ENCODE assay signal across 20 mouse cellular contexts in genomic region chr4:57511734-57512133, GRCm38 (mm10). TPM values are rescaled to one million over a fixed set of nuclear protein-coding genes. Genes with fewer than 3 reads are reported as not detected.
DNase-seq lines count a peak whose midpoint lies in the region; ATAC-seq and TF ChIP-seq lines count a peak whose summit lies in the region.
"Had no signal": no experiment of that assay in that cellular context is flagged by ENCODE, and none has a peak within 500 bp of the region (broad histone marks: within the 10 kb centered on the region; RNA-seq: fewer than 3 reads in every experiment).

No protein-coding gene starts in this region.

- peak; percentile 16 to 50 for DNase-seq in kidney, adult 8-10 months
- DNase-seq in kidney, postnatal 25 days = no peak
- DNase-seq in liver, adult 2 months (ENCODE audit: extremely low read depth, low read depth, low spot score) = peak; percentile 98
- DNase-seq in embryo, embryonic 10.5 days (ENCODE audit: low spot score) = no peak
- DNase-seq: adrenal gland, adult 2 months; adrenal gland, postnatal 25 days; cerebellum, adult 2 months; cerebellum, postnatal 10 days; gastrocnemius, postnatal 36 days; heart, adult 18-20 months; heart, postnatal 14 days had no signal

- no peaks in the 10 kb centered on the region for H3K79me2 ChIP-seq in liver, adult 2 months (ENCODE audit: control insufficient read depth, insufficient read depth, low read length)

- peaks cover 19% of the 10 kb centered on the region for H3K4me1 ChIP-seq in liver, adult 2 months (ENCODE audit: control insufficient read depth, insufficient read depth, low read length)
- H3K4me1 ChIP-seq in liver, embryonic 12.5 days = no peaks in the 10 kb centered on the region
- no peaks in the 10 kb centered on the region for H3K4me1 ChIP-seq in intestine, postnatal 0 days (replicated peaks; ENCODE audit: control insufficient read depth, insufficient read depth, low read length)
- H3K4me1 ChIP-seq: forebrain, embryonic 15.5 days; hindbrain, embryonic 10.5 days had no signal

- WGBS in liver, adult 2 months = 20% methylated on average over 1 of the region's 1 CpGs
- 67% methylated on average over 1 of the region's 1 CpGs for WGBS in liver, embryonic 12.5 days (ENCODE audit: insufficient replicate concordance)
- 69% methylated on average over 1 of the region's 1 CpGs for WGBS in intestine, postnatal 0 days

- no peaks in the 10 kb centered on the region for H3K36me3 ChIP-seq in liver, adult 2 months (ENCODE audit: control insufficient read depth, insufficient read depth, low read length)
- H3K36me3 ChIP-seq in liver, embryonic 12.5 days = no peaks in the 10 kb centered on the region
- no peaks in the 10 kb centered on the region for H3K36me3 ChIP-seq in intestine, postnatal 0 days (ENCODE audit: control insufficient read depth, insufficient read depth)
- H3K36me3 ChIP-seq: embryonic facial prominence, embryonic 12.5 days; forebrain, embryonic 15.5 days; heart, embryonic 15.5 days; hindbrain, embryonic 10.5 days had no signal

- no peak for TF ChIP-seq CTCF in liver, adult 2 months (IDR thresholded peaks at IDR 0.05; ENCODE audit: low read depth, low read length)
- no peak for TF ChIP-seq CTCF in intestine, postnatal 0 days (IDR thresholded peaks at IDR 0.05; ENCODE audit: low read depth)

- H3K4me3 ChIP-seq in liver, adult 2 months (ENCODE audit: insufficient read depth, low read depth, low read length) = no peak overlapping the region
- H3K4me3 ChIP-seq in liver, embryonic 12.5 days = no peak overlapping the region
- no peak overlapping the region for H3K4me3 ChIP-seq in intestine, postnatal 0 days (ENCODE audit: low read depth, low read length)
- H3K4me3 ChIP-seq: embryonic facial prominence, embryonic 12.5 days; forebrain, embryonic 15.5 days; heart, embryonic 15.5 days; hindbrain, embryonic 10.5 days had no signal

- no peak overlapping the region for H3K4me2 ChIP-seq in liver, embryonic 12.5 days
- no peak overlapping the region for H3K4me2 ChIP-seq in intestine, postnatal 0 days (replicated peaks; ENCODE audit: low read depth)
- H3K4me2 ChIP-seq: embryonic facial prominence, embryonic 12.5 days; forebrain, embryonic 15.5 days; heart, embryonic 11.5 days; heart, embryonic 15.5 days; hindbrain, embryonic 14.5 days had no signal

- no peak overlapping the region for H3K9ac ChIP-seq in liver, adult 2 months (ENCODE audit: low read depth, low read length)
- H3K9ac ChIP-seq in liver, embryonic 12.5 days = no peak overlapping the region
- H3K9ac ChIP-seq in intestine, postnatal 0 days (ENCODE audit: low read depth, low read length) = no peak overlapping the region
- H3K9ac ChIP-seq: embryonic facial prominence, embryonic 12.5 days; forebrain, embryonic 15.5 days; heart, embryonic 15.5 days; hindbrain, embryonic 14.5 days had no signal

- H3K9me3 ChIP-seq in liver, embryonic 12.5 days (replicated peaks) = no peaks in the 10 kb centered on the region
- no peaks in the 10 kb centered on the region for H3K9me3 ChIP-seq in intestine, postnatal 0 days (ENCODE audit: control insufficient read depth)
- H3K9me3 ChIP-seq: embryonic facial prominence, embryonic 12.5 days; forebrain, embryonic 15.5 days; heart, embryonic 15.5 days; hindbrain, embryonic 10.5 days had no signal

- no peak for TF ChIP-seq POLR2A in liver, adult 2 months (IDR thresholded peaks at IDR 0.05; ENCODE audit: extremely low read depth, insufficient read depth, low read length)

- no peak for ATAC-seq in liver, embryonic 12.5 days
- ATAC-seq in intestine, postnatal 0 days = peak; percentile 79; the same call in 1 of the 2 replicates
- ATAC-seq: forebrain, embryonic 15.5 days had no signal

- H3K27me3 ChIP-seq in liver, adult 2 months (ENCODE audit: control insufficient read depth, insufficient read depth, low read length) = no peaks in the 10 kb centered on the region
- H3K27me3 ChIP-seq in liver, embryonic 12.5 days (replicated peaks) = no peaks in the 10 kb centered on the region
- H3K27me3 ChIP-seq in intestine, postnatal 0 days (replicated peaks; ENCODE audit: control insufficient read depth, insufficient read depth, low read length) = no peaks in the 10 kb centered on the region
- H3K27me3 ChIP-seq: embryonic facial prominence, embryonic 12.5 days; forebrain, embryonic 15.5 days; heart, embryonic 15.5 days had no signal

- peak overlapping the region; percentile 76 for H3K27ac ChIP-seq in liver, adult 2 months (replicated peaks; ENCODE audit: insufficient read depth, low read depth, low read length)
- H3K27ac ChIP-seq in liver, embryonic 12.5 days = no peak overlapping the region
- no peak overlapping the region for H3K27ac ChIP-seq in intestine, postnatal 0 days (ENCODE audit: low read depth, low read length)
- H3K27ac ChIP-seq: embryonic facial prominence, embryonic 12.5 days; forebrain, embryonic 15.5 days; heart, embryonic 15.5 days; hindbrain, embryonic 10.5 days; hindbrain, embryonic 14.5 days had no signal

RNA-seq across cellular contexts. Expression of gene Pakap, which starts 56.2 kb away (rescaled TPM):
- 0.18 and 0.20 TPM in 2 replicates for total RNA-seq in liver, adult 2 months (2014; rRNA removed)
- polyA plus RNA-seq in liver, adult 2 months (2012; rRNA removed) = 0.06 TPM in 2 replicates
- polyA plus RNA-seq in liver, embryonic 12.5 days (2016; fragmentation: Nextera tagmentation; extraction: Ambion mirVana) = 1.9 and 2.1 TPM in 2 replicates
- polyA plus RNA-seq in intestine, postnatal 0 days (2015; fragmentation: Nextera tagmentation; extraction: Ambion mirVana) = 8.5 and 8.6 TPM in 2 replicates
- total RNA-seq: common myeloid progenitor, adult 5-6 weeks had no signal

Comparison
In these comparisons a context has a peak if more than half of its experiments do, and no peak if none do; other contexts are left out.
1. DNase-seq: peak in kidney, adult 8-10 months (2 of 2) and liver, adult 2 months (single experiment); none in kidney, postnatal 25 days (0 of 2) and embryo, embryonic 10.5 days (single experiment).